Mouse (Mus musculus): ENCODE data around the gene St6galnac4.

DNA sequence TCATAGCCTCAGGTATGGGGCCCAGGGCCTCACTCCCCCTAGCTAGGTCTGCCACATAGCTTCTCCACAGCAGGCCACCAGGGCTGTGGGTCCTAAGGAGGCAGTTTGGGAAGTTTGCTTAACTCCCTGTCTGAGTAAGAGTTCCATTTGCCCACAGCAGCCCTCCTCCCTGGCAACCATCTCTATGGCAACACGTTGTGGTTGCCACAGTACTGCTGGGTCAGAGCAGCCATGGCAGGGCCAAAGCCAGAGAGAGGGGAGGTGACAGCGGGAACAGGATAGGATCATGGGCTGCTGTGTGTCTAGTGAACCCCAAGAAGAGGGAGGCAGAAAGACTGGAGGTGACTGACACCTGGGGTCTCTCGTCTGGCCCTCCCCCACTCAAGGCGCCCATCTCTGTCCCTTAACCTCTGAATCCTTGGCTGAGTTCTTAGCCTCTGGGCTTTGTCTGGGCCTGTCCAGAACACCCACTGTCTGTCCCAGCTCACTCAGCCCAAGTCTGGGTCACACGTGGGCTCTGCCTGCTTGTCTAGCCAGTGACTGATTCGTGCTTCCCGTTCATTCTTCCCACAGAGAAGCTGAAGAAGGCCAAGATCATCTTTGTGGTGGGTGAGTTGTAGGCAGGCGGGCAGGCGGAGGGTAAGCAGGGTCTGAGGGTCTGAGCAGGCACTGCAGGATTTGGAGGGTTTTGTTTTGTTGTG, 42.5 kb downstream of the St6galnac4 start:
- TF ChIP-seq CTCF (IDR thresholded peaks at IDR 0.05; ENCODE audit: insufficient read depth, low read length): no peak
- TF ChIP-seq POLR2A (IDR thresholded peaks at IDR 0.05; ENCODE audit: borderline replicate concordance, extremely low read depth, low read depth, low read length): no peak
